Mouse (Mus musculus) MEL (cell line): ENCODE measurements around the gene Vsig2.

Experiments
- CHD2 ChIP-seq: IDR thresholded peaks from 2 replicates; pipeline ENCODE4 v1.6.1; 2011; ENCODE audit warnings: low read length, improper control_type of control experiment
- GATA1 ChIP-seq: IDR thresholded peaks from 2 replicates; pipeline ENCODE4 v1.6.1; 2011; ENCODE audit warnings: low read depth, low read length, improper control_type of control experiment
- HCFC1 ChIP-seq: IDR thresholded peaks from 2 replicates; pipeline ENCODE4 v1.6.1; 2012; ENCODE audit warnings: low read depth, mild to moderate bottlenecking, inconsistent platforms, low read length, improper control_type of control experiment, moderate library complexity
- MAFK ChIP-seq: IDR thresholded peaks from 2 replicates; pipeline ENCODE4 v1.6.1; 2011; ENCODE audit warnings: low read depth, mild to moderate bottlenecking, low read length, improper control_type of control experiment, borderline replicate concordance
- MXI1 ChIP-seq: IDR thresholded peaks from 2 replicates; pipeline ENCODE4 v1.6.1; 2011; ENCODE audit warnings: mild to moderate bottlenecking, low read depth, low read length, improper control_type of control experiment
- NELFE ChIP-seq: IDR thresholded peaks from 2 replicates; pipeline ENCODE4 v1.6.1; 2011; ENCODE audit warnings: low read depth, low read length, improper control_type of control experiment
- NRF1 ChIP-seq: IDR thresholded peaks from 2 replicates; pipeline ENCODE4 v1.6.1; 2014; ENCODE audit warnings: low read depth, mild to moderate bottlenecking, inconsistent platforms, low read length, improper control_type of control experiment, moderate library complexity; ENCODE audit not compliant: poor library complexity, insufficient read depth, severe bottlenecking
- POLR2A ChIP-seq, 2 experiments: IDR thresholded peaks; 2 replicates each; pipeline ENCODE4 v1.6.1; 2011 to 2012; ENCODE audit warnings: low read length in 2 of 2, mild to moderate bottlenecking in 2 of 2, control low read depth in 1 of 2, improper control_type of control experiment in 1 of 2, low read depth in 1 of 2, moderate library complexity in 1 of 2; ENCODE audit not compliant: control insufficient read depth in 1 of 2, insufficient read depth in 1 of 2, poor library complexity in 1 of 2
- TBP ChIP-seq: IDR thresholded peaks from 2 replicates; pipeline ENCODE4 v1.8.0; 2011; ENCODE audit warnings: low read depth, low read length, improper control_type of control experiment
- ZNF384 ChIP-seq: IDR thresholded peaks from 2 replicates; pipeline ENCODE4 v1.6.1; 2012; ENCODE audit warnings: low read depth, mild to moderate bottlenecking, inconsistent platforms, low read length, improper control_type of control experiment

GRCm38 (mm10) chr9:37563805-37564204 is 24.8 kb downstream of the Vsig2 start:
- TF ChIP-seq MXI1, result no peak
- peak; percentile 70 for TF ChIP-seq GATA1
- TF ChIP-seq TBP, result no peak
- no peak for TF ChIP-seq NRF1
- TF ChIP-seq CHD2, result no peak
- TF ChIP-seq POLR2A (IDR thresholded peaks at IDR 0.05; ENCODE audit: control insufficient read depth in 1 of 2, insufficient read depth in 1 of 2, low read depth in 1 of 2, low read length in 2 of 2, poor library complexity in 1 of 2), result no peak
- no peak for TF ChIP-seq ZNF384
- TF ChIP-seq HCFC1, result no peak
- no peak for TF ChIP-seq MAFK
- TF ChIP-seq NELFE, result no peak
